Mouse (Mus musculus) thymus, postnatal 4 days (tissue): Measurements from ENCODE around the gene Frem2.
A peak's percentile ranks its signal among the peaks of the same experiment; 100 is the strongest.

Source experiments
- DNase-seq: peaks from one replicate; pipeline ENCODE4 v3.0.0; 2021

Frem2 gene

DNA sequence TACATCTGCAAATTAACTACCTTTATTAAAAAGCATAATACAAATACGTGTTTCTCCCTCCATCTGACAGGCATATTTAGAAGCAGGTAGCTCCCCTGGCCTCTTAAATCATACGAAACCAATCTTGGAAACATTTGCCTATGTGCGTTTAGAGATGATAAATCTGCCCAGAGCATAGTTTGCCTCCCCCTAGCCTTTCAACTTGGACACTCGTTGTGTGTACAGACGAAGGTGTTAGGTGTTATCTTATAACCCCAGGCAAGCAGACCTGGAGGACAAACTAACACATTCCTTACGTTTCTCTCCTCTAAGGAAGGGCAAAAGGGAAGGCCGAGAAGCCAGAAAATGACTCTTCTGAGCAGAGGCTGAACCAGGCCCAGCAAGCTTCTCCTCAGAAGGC lies 104.5 kb downstream of the Frem2 start:
- DNase-seq, result no peak

DNA sequence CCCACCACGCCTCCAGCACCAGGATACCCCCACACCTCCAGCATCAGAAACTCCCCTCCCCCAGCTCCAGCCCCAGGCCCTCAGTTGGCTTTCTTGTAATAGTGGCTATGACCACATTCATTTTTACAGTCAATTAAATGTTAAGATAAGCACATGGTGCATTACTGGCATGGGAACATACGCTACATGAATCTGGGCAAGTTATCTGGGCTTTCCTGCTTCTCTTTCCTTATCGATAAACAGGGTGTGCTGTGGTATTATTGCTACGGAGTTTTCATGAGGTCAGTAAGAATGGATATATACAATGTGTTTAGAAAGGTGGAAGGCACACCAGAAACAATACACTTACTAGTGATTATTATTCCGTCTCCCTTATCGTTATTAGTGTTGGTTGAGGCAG lies 125.1 kb downstream of the Frem2 start:
- no peak for DNase-seq

- DNase-seq, result no peak
Measured at GRCm38 (mm10) chr3:53530305-53530704, 126.8 kb downstream of the Frem2 start.

- peak; percentile 84 for DNase-seq
Measured at GRCm38 (mm10) chr3:53525737-53526136, 131.4 kb downstream of the Frem2 start.

DNA sequence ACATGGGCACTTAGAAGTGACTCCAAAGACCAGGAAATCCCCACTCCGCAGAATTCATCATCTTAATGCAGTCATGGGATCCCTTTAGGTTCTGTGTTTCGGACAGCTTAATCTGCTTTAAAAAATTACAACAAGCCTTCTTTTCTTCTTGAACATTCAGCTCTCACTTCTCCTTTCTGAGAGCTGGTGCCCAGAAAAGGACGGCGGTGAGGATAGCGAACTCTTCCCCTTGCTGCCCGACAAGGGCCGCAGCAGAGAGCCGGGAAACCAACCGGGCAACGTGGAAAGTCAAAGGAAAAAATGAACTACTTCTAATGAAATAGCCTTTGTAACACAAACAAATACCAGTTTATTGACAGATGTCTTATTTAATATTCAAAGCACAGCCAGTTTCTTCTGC lies 134.4 kb downstream of the Frem2 start:
- no peak for DNase-seq

DNA sequence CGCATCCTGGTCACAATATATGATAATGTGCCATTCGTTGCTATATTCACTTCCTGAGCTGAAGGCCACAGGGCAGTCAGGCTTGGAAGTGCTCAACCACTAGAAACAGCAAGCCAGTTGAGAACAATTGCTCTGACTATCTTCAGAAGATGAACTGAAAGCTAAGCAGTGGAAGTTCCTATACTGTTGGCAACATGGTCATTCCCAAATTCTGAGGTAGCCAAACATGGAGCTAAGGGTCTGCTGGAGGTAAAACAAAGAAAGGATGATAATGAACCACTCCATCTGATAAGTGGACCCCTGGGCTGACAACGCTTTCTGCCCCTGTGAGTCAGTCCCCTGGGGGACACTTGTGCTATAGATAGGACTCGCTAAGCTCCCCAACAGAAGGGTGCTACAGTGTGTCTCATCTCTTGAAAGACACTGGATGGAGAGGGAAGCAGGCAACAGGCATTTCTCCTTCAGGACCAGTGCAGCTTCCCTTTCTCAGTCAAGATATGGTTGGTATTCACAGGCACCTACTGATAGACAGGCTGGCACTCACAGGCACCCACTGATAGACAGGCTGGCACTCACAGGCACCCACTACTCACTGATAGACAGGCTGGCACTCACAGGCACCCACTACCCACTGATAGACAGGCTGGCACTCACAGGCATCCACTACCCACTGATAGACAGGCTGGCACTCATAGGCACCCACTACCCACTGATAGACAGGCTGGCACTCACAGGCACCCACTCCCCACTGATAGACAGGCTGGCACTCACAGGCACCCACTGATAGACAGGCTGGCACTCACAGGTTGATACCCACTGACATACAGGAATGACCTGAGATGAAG lies 142.7 kb downstream of the Frem2 start:
- no peak for DNase-seq

DNA sequence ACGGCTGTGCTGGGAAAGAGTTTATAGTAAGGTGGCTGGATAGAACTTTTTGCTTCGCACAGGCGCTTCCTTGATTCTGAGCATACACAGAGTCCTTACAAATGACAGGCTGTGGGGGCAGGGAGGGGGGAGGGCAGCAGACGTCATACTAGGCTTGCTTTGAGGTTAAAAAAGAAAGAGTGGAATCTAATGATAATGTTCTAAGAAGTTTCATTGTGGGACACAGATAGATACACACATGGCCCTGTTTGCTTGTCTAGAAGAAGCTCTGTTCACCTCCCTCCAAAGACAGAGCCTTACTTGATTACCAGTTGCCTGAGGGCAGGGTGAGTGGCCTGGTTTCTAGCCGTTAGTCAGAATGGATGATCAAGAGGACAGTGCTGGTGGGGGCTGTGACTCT lies 144.1 kb downstream of the Frem2 start:
- DNase-seq, result no peak

DNA sequence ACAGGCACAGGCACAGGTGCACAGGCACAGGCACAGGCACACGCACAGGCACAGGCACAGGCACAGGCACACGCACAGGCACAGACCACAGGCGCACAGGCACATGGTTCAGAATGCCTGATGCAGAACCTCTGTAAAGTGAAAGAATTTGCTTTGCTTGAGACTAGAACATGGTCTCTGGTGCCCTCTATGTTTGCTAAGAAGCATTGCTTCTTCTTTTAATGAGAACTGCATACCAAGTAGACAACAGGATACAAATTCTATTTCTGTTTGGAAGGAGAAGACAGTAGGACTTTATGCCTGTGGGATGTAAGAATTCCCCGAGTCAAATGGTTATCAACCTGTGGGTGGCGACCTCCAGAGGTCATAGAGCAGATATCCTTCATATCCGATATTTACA lies 154.7 kb downstream of the Frem2 start:
- DNase-seq, result no peak

- no peak for DNase-seq
Measured at GRCm38 (mm10) chr3:53498351-53498905, 158.7 kb downstream of the Frem2 start.

DNA sequence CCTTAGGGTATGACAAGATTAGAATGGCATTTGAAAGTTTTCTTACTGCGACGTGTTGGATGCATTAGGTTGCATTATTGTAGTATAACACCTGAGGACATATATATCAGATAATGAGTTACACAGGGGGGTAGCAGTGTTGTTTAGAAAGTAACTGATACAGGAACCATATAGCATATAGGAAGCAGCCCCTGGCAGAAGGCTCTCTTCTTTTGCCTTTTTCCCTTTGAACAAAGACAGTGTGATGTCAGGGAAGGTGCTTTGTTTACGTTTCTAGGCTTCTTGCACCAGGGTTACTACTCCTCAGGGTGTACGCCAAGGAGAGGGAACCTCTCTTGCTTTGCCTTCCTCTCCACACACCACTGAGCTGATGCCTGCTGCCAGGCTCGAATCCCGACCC lies 168.8 kb downstream of the Frem2 start, which contains the start of gene Stoml3:
Stoml3 (plus strand) TSS at position 301 of the 400 bp plus-strand sequence.
- no peak for DNase-seq

GRCm38 (mm10) chr3:53486996-53487576 lies 170.1 kb downstream of the Frem2 start:
- DNase-seq, result peak; percentile 12

- no peak for DNase-seq
Measured at GRCm38 (mm10) chr3:53486561-53486960, 170.6 kb downstream of the Frem2 start.

DNA sequence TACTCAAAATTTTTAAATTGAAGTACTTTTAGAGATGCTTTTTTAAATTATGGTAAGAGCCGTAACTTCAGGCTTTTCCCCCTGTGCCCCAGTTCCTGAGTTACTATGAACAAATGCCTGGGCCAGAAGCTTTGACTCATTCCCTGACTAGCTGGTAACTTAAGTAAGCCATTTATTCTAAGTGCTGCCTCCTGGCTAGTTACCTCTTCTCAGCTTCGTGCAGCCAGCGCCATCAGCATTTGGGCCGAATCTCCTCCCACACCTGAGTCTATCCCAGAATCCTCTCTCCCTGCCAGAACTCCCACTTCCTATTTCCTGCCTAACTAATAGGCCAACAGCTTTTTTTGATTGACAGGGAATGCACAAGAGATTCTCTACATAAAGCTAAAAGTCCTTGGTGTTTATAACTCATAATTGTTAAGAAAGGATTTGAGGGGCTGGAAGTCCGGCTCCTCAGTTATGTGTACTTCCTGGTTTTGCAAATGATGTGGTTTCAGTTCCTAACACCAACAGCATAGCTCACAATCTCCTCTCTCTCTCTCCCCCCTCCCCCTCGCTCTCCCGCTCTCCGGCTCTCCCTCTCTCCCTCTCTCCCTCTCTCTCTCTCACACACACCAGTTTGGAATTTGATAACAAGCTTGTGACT lies 173.6 kb downstream of the Frem2 start:
- DNase-seq, result no peak

DNA sequence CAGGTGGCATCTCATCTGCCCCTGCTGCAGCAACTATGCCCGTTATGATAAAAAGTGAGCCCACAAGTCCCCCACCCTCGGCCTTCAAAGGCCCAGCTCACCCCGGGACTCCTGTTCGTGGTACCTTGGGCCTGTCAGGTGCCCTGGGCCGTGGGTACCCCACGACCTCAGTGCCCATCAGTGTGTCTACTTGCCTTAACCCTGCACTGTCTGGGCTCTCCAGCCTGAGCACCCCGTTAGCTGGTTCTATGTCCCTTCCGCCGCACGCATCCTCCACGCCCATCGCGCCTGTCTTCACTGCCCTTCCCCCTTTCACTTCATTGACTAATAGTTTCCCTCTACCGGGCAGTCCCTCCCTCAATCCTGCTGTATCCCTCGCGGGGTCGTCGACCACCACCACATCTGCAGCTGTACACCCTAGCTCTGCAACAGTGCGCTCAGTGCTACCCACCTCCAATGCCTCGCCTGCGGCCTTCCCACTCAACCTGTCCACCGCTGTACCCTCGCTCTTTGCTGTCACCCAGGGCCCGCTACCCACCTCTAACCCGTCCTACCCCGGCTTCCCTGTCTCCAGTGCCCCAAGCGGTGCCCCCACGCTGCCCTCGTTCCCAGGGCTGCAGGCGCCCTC lies 178.6 kb downstream of the Frem2 start:
- no peak for DNase-seq

- no peak for DNase-seq
Measured at GRCm38 (mm10) chr3:53477468-53477867, 179.7 kb downstream of the Frem2 start.

DNA sequence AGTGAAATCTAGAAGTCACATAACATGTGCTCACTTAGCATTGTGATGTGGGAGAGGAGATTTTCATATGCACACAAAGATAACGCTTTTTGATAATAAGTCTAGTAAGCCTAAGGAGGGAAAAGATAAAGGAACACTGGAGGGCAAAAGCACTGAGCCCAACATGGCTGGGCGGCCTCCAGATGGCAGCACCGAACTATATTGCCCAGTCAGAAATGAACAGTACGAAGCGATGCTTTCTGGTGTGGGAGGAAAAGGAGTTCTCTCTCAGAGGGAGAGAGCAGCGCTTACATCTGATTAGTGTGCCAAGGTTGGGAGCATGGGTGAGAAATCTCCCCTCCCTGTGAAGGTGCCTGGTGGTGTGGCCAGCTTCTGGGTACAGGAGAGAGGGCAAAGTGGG lies 181.3 kb downstream of the Frem2 start:
- DNase-seq, result peak; percentile 52

DNA sequence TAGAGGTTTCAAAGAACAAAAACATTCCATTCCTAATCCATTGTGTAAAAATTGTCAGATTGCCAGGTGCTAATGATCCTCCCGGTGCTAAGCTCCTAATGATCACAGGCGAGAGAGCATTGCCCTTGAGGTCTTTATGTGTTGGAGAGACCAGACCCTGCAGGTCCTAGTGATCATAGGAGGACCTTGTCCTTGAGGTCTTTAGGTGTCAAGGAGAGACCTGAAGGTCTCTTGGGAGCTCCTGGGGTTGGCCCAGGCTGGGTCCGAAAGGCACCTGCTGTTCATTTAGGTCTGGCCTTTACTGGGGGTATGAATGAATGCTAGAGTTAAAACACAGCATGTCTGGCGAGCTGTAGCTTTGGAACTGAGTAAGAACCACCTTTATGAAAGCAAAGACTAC lies 183.0 kb downstream of the Frem2 start:
- DNase-seq, result no peak

DNA sequence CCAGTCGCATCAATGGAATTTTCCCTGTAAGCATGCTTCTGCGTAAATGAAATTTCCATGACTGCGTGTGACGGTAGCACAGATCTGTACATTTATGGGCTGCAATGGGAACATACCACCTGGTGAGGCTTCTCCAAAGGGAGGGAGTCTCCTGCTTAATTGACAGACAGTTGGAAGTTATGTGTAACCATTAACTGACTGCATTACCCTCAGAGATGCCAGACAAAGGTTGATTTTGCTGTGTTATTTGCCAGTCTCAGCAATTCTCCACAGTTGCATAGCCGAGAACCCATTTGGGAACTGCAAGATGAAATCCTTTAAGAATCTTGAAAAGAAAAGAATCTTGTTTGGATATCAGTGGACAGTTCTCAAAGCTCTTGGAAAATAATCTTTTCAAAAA lies 185.1 kb downstream of the Frem2 start:
- no peak for DNase-seq

DNA sequence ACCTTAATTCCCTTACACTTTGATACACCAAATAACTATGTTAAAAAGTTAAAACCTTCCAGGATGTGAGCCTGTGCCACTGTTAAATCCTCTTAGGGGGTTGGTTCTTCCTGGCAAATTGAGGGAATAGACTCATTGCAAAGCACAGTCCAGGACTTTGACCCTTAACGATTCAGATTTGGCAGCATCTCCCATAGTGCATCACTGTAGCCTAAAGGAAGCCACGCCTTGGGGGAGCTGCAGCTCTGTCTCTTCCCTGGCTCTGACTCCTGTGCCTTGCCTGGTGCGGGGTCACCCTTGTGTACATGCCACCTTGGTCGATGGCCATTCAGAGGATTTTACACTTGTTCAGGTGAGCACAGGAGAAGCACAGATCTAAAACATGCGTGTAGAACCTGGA lies 187.5 kb downstream of the Frem2 start:
- DNase-seq, result no peak

DNA sequence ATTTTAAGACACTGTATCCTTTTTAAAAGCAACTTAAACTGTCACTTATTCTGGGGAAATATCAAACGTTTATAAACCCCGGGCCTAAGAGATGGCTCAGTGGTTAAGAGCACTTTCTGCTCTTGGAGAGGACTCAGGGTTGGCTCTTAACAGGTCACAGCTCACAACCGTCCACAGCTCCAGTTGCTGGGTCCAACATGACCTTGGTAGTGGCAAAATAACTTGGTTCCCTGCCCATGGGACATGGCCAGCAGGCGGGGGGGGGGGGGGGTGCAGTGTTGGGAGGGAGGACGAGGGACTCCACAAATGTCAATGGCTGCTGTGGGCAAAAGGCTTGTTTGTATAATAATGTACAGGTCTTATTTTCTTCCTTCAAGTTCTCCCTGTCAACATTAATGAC lies 189.8 kb downstream of the Frem2 start:
- DNase-seq, result no peak

- no peak for DNase-seq
Measured at GRCm38 (mm10) chr3:53466481-53466880, 190.7 kb downstream of the Frem2 start.

GRCm38 (mm10) chr3:53465330-53465729 lies 191.8 kb downstream of the Frem2 start:
- DNase-seq, result no peak

- DNase-seq, result no peak
Measured at GRCm38 (mm10) chr3:53464146-53464698, 192.9 kb downstream of the Frem2 start.
